Mouse (Mus musculus) 416B (cell line): Measurements from ENCODE around the gene Podnl1.

Experiments
- DNase-seq: peaks from one replicate; pipeline ENCODE4 v3.0.0; 2011; ENCODE audit warnings: low read depth

The Podnl1 gene

GRCm38 (mm10) chr8:84125656-84126055 is at the start of gene Podnl1:
TSS of gene Podnl1 (plus strand) at chr8:84125989.
- no peak for DNase-seq

- DNase-seq: no peak
These were observed 49.4 kb upstream of the Podnl1 start for GRCm38 (mm10) chr8:84076412-84076811.

DNA sequence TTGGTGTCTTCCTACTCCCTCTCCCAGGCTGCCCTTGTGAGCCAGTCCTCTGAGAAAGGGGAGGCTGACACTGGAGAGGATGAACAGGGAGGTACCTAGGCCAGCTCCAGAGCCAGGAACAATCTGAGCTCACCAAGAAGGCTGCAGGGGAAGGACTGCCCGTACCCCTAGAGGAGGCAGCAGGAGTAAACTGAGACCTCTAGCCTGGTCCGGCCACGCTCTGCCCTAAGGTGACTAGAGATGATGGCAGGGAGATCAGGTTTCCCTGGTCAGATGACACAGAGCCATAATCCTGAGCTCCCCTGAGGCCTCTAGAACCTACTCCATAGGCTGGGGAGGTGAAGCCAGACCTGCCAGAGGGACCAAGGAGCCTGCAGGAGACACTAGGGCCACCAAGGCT is 48.9 kb upstream of the Podnl1 start:
- DNase-seq: no peak

- no peak for DNase-seq
These were observed 46.6 kb upstream of the Podnl1 start for GRCm38 (mm10) chr8:84079206-84079605.

DNA sequence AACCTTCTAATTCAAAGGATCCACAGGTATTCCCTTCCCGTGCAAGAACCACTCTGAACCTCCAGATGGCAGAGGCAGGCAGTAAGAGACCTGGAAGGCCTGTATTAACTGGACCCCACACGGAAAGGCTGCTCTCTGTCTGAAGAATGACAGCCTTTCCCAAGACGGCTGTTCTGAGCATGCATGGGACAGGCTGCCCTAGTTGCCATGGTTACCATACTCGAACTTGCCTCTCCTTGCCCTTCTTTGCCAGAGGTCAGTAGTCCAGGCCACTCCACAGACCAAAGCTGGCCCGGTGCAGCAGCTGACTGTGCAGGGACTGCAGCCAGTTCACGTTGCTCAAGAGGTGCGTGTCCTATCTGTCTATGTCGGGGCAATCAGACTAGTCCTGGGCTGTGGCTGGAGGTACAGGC is 42.0 kb upstream of the Podnl1 start:
- no peak for DNase-seq

- DNase-seq: no peak
These were observed 41.3 kb upstream of the Podnl1 start for GRCm38 (mm10) chr8:84084341-84085115.

- DNase-seq: no peak
These were observed 38.6 kb upstream of the Podnl1 start for GRCm38 (mm10) chr8:84087156-84087555.

DNA sequence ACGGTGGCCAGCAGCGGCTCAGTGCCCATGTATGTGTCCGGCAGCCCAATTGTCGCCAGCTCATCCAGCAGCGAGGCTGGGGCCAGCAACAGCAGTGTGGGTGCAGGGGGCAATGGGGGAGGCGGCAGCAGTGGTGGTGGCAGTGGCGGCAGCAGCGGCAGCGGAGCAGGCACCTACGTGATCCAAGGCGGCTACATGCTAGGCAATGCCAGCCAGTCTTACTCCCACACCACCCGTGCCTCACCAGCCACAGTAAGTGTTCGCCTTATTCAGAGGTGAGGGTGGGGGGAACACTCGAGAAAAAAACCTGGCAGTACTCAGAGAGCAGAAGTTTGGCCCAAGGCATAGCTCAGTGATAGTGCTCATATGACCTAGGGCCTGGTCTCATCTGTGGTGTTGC is 38.0 kb upstream of the Podnl1 start:
- DNase-seq: no peak

GRCm38 (mm10) chr8:84089277-84089676 is 36.5 kb upstream of the Podnl1 start:
- no peak for DNase-seq

DNA sequence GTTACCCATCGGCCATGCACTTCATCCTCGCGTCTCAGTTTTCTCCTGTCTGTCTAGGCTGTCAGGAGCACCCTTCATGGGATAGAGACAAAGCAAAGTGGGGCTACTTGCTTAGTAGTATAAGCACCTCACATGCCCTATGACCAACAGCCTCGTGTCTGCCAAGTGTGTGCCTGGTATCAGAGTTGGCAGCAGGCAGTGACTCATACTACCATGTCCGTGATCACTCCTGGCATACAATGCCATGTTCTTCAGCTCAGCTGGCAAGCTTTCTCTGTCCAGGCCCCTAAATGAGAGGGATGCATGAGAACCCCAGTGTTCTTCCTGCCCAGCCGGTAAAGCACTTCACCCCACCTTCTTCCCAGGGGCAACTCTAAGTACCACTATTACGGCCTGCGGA is 35.2 kb upstream of the Podnl1 start:
- DNase-seq: no peak

- DNase-seq: no peak
These were observed 29.7 kb upstream of the Podnl1 start for GRCm38 (mm10) chr8:84096061-84096460.

DNA sequence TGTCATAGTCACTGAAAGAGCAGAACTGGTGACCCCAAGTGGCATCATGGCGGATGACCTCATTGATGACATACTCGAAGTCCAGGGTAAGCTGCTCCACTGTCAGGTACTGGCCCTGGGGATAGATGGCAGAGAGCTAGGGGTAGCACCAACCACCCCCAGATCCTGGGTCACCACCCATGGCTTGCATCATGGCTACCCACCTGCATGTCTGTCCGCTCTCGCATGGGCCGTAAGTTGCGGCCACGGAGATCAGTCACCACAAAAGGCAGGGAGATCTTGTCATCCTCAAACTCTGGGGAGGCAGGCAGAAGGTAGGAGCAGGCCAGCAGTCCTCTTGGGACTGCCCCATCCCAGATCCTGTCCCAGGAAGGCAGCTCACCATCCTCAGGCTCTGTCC is 27.4 kb upstream of the Podnl1 start:
- DNase-seq: no peak

GRCm38 (mm10) chr8:84101476-84102270 is 24.1 kb upstream of the Podnl1 start:
- DNase-seq: no peak

DNA sequence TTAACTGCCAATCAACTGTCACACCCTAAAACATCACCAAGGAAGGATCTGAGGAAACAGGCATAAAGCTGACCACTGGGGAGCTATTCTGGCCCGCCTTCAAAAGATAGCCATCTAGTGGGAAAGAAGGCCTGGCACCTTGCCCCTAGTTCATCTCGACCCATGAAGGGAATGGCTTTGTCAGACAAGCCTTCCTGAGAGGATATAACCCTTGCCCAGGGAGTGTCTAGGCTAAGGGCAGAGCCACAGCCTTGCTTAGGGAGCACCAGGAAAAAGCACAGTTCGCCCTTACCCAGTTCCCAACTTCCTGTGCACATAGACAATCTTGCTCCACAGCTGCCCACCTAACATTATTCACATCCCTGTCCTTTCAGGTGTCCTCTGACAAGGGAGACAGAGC is 22.2 kb upstream of the Podnl1 start:
- DNase-seq: peak; percentile 45

DNA sequence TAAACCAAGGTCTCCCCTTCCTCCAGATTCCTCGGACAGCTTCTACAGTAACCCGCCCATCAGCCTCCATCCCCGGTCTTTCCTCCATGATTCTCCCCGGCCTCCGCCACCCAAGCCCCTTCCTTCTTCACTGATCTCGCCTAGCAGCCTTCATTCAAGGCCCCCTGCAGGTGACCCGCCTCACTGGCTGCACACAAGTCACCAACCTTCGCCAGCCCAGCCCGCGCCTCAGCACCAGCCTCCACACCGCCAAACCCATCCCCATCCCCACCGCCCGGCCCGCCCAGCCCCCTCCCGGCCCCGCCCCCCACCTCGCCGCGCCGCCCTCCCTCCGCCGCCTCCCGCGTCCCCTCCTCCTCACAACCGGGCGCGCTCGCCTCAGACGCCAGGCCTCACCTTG is 21.6 kb upstream of the Podnl1 start:
- DNase-seq: peak; percentile 85

- peak; percentile 100 for DNase-seq
These were observed 20.8 kb upstream of the Podnl1 start, which contains the start of gene Dcaf15 for GRCm38 (mm10) chr8:84104697-84105609. TSS of gene Dcaf15 (minus strand) at chr8:84104768.

- DNase-seq: no peak
These were observed 20.1 kb upstream of the Podnl1 start for GRCm38 (mm10) chr8:84105676-84106075.

GRCm38 (mm10) chr8:84106216-84107040 is 19.4 kb upstream of the Podnl1 start:
- no peak for DNase-seq

DNA sequence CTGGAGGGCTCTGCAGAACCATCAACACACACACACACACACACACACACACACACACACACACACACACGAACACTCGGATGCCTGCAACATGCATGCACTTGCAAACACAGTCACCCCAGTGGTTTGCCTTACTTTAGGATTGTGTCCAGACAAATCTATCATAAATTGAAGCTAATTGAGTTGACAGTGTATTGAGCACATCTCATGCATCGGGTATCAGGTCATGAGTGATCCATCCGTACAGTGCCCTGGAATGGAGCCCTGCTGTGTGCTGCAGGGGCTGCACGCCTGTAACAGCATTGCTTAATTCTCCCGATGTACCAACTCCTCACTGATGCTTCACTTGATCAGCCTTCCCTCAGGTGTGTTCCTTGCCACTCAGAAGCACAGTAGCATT is 10.1 kb upstream of the Podnl1 start:
- no peak for DNase-seq

DNA sequence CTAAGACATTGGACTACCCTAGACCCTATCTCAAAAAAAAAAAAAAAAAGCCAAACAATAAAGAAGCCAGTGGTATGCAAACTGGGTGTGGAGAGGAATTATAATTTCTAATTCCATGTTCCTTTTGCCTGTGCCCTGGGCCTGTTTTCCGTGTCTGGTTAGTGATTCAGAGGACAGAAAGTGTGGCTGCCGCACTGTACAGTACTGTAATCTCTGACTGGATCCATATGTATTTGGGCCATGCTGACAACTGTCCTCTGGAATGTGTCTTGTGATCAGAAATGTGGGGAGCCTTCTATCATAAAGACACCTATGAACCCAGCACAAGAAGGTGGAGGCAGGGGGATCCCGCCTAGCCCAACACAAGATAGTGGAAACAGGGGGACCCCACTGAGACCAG is 3.6 kb upstream of the Podnl1 start:
- DNase-seq: no peak

- no peak for DNase-seq
These were observed 953 bp downstream of the Podnl1 start for GRCm38 (mm10) chr8:84126742-84127141.
